Mouse (Mus musculus): ENCODE results near the gene Plb1. TPM values are rescaled to one million over a fixed set of nuclear protein-coding genes. Genes with fewer than 3 reads are reported as not detected.

The Plb1 gene
- polyA plus RNA-seq, 1 experiment from 2014 or later, result 1.4 TPM

- no peak overlapping the region for H3K4me2 ChIP-seq (ENCODE audit: low read depth, low read length)
- H3K4me1 ChIP-seq (ENCODE audit: control insufficient read depth, insufficient read depth, low read length), result no peaks in the 10 kb centered on the region
- no peaks in the 10 kb centered on the region for H3K27me3 ChIP-seq (ENCODE audit: control insufficient read depth, insufficient read depth, low read length)
- H3K9me3 ChIP-seq (replicated peaks; ENCODE audit: control insufficient read depth, low read length), result no peaks in the 10 kb centered on the region
- 44% methylated on average over 4 of the region's 4 CpGs for WGBS
- no peak overlapping the region for H3K4me3 ChIP-seq (replicated peaks; ENCODE audit: low read length)
- H3K9ac ChIP-seq (ENCODE audit: low read length), result no peak overlapping the region
- ATAC-seq (ENCODE audit: insufficient read depth, low FRiP score), result no peak
- no peaks in the 10 kb centered on the region for H3K36me3 ChIP-seq (ENCODE audit: control insufficient read depth, insufficient read depth, low read length)
- no peak overlapping the region for H3K27ac ChIP-seq (ENCODE audit: low read length)
Observed at GRCm38 (mm10) chr5:32230372-32230771, 2.1 kb upstream of the Plb1 start.

DNA sequence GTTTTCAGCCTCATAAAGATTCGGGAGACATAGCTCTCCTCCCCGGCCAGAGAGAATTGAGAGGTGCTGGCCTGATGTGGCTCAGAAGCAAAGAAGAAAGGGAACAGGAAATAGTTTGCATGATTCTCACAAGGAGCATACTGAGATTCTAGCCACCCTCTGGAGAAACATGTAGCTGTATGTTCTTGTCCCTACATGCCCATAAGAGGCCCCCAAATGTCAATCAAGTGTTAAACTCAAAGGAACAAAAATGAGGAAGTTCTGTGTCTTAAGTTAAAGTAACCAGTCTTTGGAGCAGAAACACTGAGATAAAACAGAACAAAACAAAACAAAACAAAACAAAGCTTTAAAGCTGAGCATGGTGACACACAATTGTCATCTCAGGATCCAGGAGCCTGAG, 6.8 kb downstream of the Plb1 start:
- Histone ChIP-seq H3K4me1 (ENCODE audit: control insufficient read depth, insufficient read depth, low read length) (no peaks in the 10 kb centered on the region), H3K4me2 (ENCODE audit: low read depth, low read length) (no peak overlapping the region), H3K4me3 (replicated peaks; ENCODE audit: low read length) (no peak overlapping the region), H3K36me3 (ENCODE audit: control insufficient read depth, insufficient read depth, low read length) (no peaks in the 10 kb centered on the region), H3K27me3 (ENCODE audit: control insufficient read depth, insufficient read depth, low read length) (no peaks in the 10 kb centered on the region), H3K27ac (ENCODE audit: low read length) (no peak overlapping the region), H3K9me3 (replicated peaks; ENCODE audit: control insufficient read depth, low read length) (no peaks in the 10 kb centered on the region), H3K9ac (ENCODE audit: low read length) (no peak overlapping the region)
- no peak for ATAC-seq (ENCODE audit: insufficient read depth, low FRiP score)
- WGBS, result 71% methylated on average over 2 of the region's 2 CpGs

DNA sequence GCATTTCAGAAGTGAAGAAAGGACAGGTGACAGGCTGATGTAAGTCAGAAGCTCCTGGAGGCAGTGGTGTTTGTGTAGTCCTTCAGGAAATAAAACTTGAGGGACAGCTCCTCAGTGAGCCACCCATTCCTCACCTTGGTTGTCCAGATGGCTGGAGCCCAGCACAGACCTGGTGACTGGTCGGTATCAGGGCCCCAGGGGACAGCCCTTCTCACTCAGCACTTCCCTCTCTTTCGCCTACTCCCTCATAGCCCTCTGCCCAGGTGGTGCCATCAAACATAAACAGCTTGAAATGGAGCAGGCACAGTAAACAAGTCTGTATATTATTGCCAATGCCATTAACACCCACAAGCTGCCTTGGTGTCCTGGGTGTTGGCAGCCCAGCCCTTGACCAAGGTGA, 8.2 kb downstream of the Plb1 start:
- H3K27me3 ChIP-seq (ENCODE audit: control insufficient read depth, insufficient read depth, low read length), result no peaks in the 10 kb centered on the region
- H3K9ac ChIP-seq (ENCODE audit: low read length), result no peak overlapping the region
- H3K36me3 ChIP-seq (ENCODE audit: control insufficient read depth, insufficient read depth, low read length), result no peaks in the 10 kb centered on the region
- H3K9me3 ChIP-seq (replicated peaks; ENCODE audit: control insufficient read depth, low read length), result no peaks in the 10 kb centered on the region
- no peak overlapping the region for H3K27ac ChIP-seq (ENCODE audit: low read length)
- ATAC-seq (ENCODE audit: insufficient read depth, low FRiP score), result no peak
- H3K4me3 ChIP-seq (replicated peaks; ENCODE audit: low read length), result no peak overlapping the region
- H3K4me1 ChIP-seq (ENCODE audit: control insufficient read depth, insufficient read depth, low read length), result no peaks in the 10 kb centered on the region
- H3K4me2 ChIP-seq (ENCODE audit: low read depth, low read length), result no peak overlapping the region
- 51% methylated on average over 2 of the region's 2 CpGs for WGBS

DNA sequence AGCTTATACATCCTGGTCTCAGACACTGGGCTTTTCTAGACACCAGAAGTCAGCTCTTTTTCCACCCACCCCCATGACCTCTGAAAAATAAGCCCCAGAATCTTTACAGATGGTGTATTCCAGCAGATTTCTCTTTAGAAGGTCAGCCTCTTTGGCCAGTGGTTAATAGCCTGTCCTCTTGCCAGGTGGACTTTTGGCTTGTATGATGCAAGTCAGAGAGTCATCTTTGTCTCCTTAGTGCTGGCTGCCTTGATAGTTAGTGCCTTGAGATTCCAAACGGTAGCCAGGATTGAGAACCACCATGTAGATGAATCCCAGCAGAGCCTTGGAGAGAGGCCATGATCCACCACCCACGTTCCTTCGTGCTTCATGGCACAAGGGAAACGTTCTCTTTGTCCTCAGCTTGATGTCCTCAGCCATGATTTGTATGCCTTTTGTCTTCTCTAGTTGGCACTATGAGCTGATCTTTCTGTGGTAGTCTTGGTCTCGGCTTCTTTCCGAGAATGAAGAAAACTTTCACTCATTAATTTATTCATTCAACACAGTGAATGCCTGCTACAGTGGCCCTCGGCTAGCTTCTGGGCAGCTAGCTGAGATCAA, 10.9 kb downstream of the Plb1 start:
- Histone ChIP-seq H3K4me1 (ENCODE audit: control insufficient read depth, insufficient read depth, low read length) (no peaks in the 10 kb centered on the region), H3K27me3 (ENCODE audit: control insufficient read depth, insufficient read depth, low read length) (no peaks in the 10 kb centered on the region), H3K9me3 (replicated peaks; ENCODE audit: control insufficient read depth, low read length) (no peaks in the 10 kb centered on the region), H3K27ac (ENCODE audit: low read length) (no peak overlapping the region), H3K9ac (ENCODE audit: low read length) (no peak overlapping the region), H3K36me3 (ENCODE audit: control insufficient read depth, insufficient read depth, low read length) (no peaks in the 10 kb centered on the region), H3K4me3 (replicated peaks; ENCODE audit: low read length) (no peak overlapping the region), H3K4me2 (ENCODE audit: low read depth, low read length) (no peak overlapping the region)
- 87% methylated on average over 7 of the region's 7 CpGs for WGBS
- ATAC-seq (ENCODE audit: insufficient read depth, low FRiP score), result no peak

- Histone ChIP-seq H3K9me3 (replicated peaks; ENCODE audit: control insufficient read depth, low read length) (no peaks in the 10 kb centered on the region), H3K4me1 (ENCODE audit: control insufficient read depth, insufficient read depth, low read length) (no peaks in the 10 kb centered on the region), H3K9ac (ENCODE audit: low read length) (no peak overlapping the region), H3K36me3 (ENCODE audit: control insufficient read depth, insufficient read depth, low read length) (no peaks in the 10 kb centered on the region), H3K4me3 (replicated peaks; ENCODE audit: low read length) (no peak overlapping the region), H3K27me3 (ENCODE audit: control insufficient read depth, insufficient read depth, low read length) (no peaks in the 10 kb centered on the region), H3K4me2 (ENCODE audit: low read depth, low read length) (no peak overlapping the region), H3K27ac (ENCODE audit: low read length) (no peak overlapping the region)
- WGBS, result 93% methylated on average over 3 of the region's 3 CpGs
- ATAC-seq (ENCODE audit: insufficient read depth, low FRiP score), result no peak
Observed at GRCm38 (mm10) chr5:32245385-32245784, 12.9 kb downstream of the Plb1 start.

- Histone ChIP-seq H3K27me3 (ENCODE audit: control insufficient read depth, insufficient read depth, low read length) (no peaks in the 10 kb centered on the region), H3K4me2 (ENCODE audit: low read depth, low read length) (no peak overlapping the region), H3K4me3 (replicated peaks; ENCODE audit: low read length) (no peak overlapping the region), H3K4me1 (ENCODE audit: control insufficient read depth, insufficient read depth, low read length) (no peaks in the 10 kb centered on the region), H3K36me3 (ENCODE audit: control insufficient read depth, insufficient read depth, low read length) (no peaks in the 10 kb centered on the region), H3K9ac (ENCODE audit: low read length) (no peak overlapping the region), H3K9me3 (replicated peaks; ENCODE audit: control insufficient read depth, low read length) (no peaks in the 10 kb centered on the region), H3K27ac (ENCODE audit: low read length) (no peak overlapping the region)
- 72% methylated on average over 5 of the region's 5 CpGs for WGBS
- no peak for ATAC-seq (ENCODE audit: insufficient read depth, low FRiP score)
Observed at GRCm38 (mm10) chr5:32260751-32261150, 28.2 kb downstream of the Plb1 start.

GRCm38 (mm10) chr5:32261251-32261650, 28.7 kb downstream of the Plb1 start:
- Histone ChIP-seq H3K4me2 (ENCODE audit: low read depth, low read length) (no peak overlapping the region), H3K4me1 (ENCODE audit: control insufficient read depth, insufficient read depth, low read length) (no peaks in the 10 kb centered on the region), H3K9me3 (replicated peaks; ENCODE audit: control insufficient read depth, low read length) (no peaks in the 10 kb centered on the region), H3K27ac (ENCODE audit: low read length) (no peak overlapping the region), H3K4me3 (replicated peaks; ENCODE audit: low read length) (no peak overlapping the region), H3K9ac (ENCODE audit: low read length) (no peak overlapping the region), H3K27me3 (ENCODE audit: control insufficient read depth, insufficient read depth, low read length) (no peaks in the 10 kb centered on the region), H3K36me3 (ENCODE audit: control insufficient read depth, insufficient read depth, low read length) (no peaks in the 10 kb centered on the region)
- 79% methylated on average over 3 of the region's 3 CpGs for WGBS
- ATAC-seq (ENCODE audit: insufficient read depth, low FRiP score), result no peak

GRCm38 (mm10) chr5:32262534-32262933, 30.0 kb downstream of the Plb1 start:
- ATAC-seq (ENCODE audit: insufficient read depth, low FRiP score), result no peak
- H3K9ac ChIP-seq (ENCODE audit: low read length), result no peak overlapping the region
- 82% methylated on average over 4 of the region's 4 CpGs for whole genome bisulfite sequencing
- no peaks in the 10 kb centered on the region for H3K9me3 ChIP-seq (replicated peaks; ENCODE audit: control insufficient read depth, low read length)
- no peak overlapping the region for H3K4me2 ChIP-seq (ENCODE audit: low read depth, low read length)
- H3K4me3 ChIP-seq (replicated peaks; ENCODE audit: low read length), result no peak overlapping the region
- no peak overlapping the region for H3K27ac ChIP-seq (ENCODE audit: low read length)
- no peaks in the 10 kb centered on the region for H3K36me3 ChIP-seq (ENCODE audit: control insufficient read depth, insufficient read depth, low read length)
- H3K4me1 ChIP-seq (ENCODE audit: control insufficient read depth, insufficient read depth, low read length), result no peaks in the 10 kb centered on the region
- no peaks in the 10 kb centered on the region for H3K27me3 ChIP-seq (ENCODE audit: control insufficient read depth, insufficient read depth, low read length)

DNA sequence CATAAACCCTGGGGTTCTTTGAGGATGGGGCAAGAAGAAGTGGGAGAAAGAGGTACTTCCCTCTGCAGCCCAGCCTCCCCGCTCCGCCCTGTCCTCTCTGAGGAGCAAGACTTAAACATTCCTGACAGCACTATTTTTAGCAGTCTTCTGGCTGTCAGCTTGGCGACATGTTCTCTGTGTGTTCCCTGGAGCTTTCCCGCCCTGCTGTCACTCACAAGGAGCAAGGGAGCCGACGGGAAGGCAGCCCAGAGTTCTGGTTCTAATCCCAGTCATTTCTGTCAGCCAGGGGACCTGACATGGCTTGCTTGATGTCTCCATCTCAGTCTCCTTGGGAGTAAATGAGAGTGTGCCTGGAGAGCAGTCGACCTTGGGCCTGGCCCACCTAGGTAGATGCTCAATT, 40.0 kb downstream of the Plb1 start:
- 29% methylated on average over 7 of the region's 7 CpGs for WGBS
- Histone ChIP-seq H3K27me3 (ENCODE audit: control insufficient read depth, insufficient read depth, low read length) (no peaks in the 10 kb centered on the region), H3K36me3 (ENCODE audit: control insufficient read depth, insufficient read depth, low read length) (no peaks in the 10 kb centered on the region), H3K27ac (ENCODE audit: low read length) (no peak overlapping the region), H3K9me3 (replicated peaks; ENCODE audit: control insufficient read depth, low read length) (no peaks in the 10 kb centered on the region), H3K4me1 (ENCODE audit: control insufficient read depth, insufficient read depth, low read length) (no peaks in the 10 kb centered on the region), H3K4me2 (ENCODE audit: low read depth, low read length) (no peak overlapping the region), H3K9ac (ENCODE audit: low read length) (no peak overlapping the region), H3K4me3 (replicated peaks; ENCODE audit: low read length) (no peak overlapping the region)
- ATAC-seq (ENCODE audit: insufficient read depth, low FRiP score), result no peak
